Mouse (Mus musculus) MEL (cell line): Measurements from ENCODE around the gene Rpl19.

Source experiments
- CTCF ChIP-seq, 3 experiments: IDR thresholded peaks in 2 of 3; conservative IDR thresholded peaks in 1 of 3; 2 replicates each; pipeline ENCODE4 v1.5.1; 2011 to 2012; ENCODE audit warnings: low read length in 3 of 3, low read depth in 2 of 3, mild to moderate bottlenecking in 2 of 3, improper control_type of control experiment in 1 of 3, inconsistent platforms in 1 of 3, mixed read lengths in 1 of 3, moderate library complexity in 1 of 3; ENCODE audit not compliant: control insufficient read depth in 1 of 3, insufficient read depth in 1 of 3, poor library complexity in 1 of 3, severe bottlenecking in 1 of 3
- EP300 ChIP-seq, 2 experiments: IDR thresholded peaks; 2 replicates each; pipeline ENCODE4 v1.6.1; 2011; ENCODE audit warnings: improper control_type of control experiment in 2 of 2, low read length in 2 of 2, low read depth in 1 of 2, mild to moderate bottlenecking in 1 of 2
- MAFK ChIP-seq: IDR thresholded peaks from 2 replicates; pipeline ENCODE4 v1.6.1; 2011; ENCODE audit warnings: low read depth, mild to moderate bottlenecking, low read length, improper control_type of control experiment, borderline replicate concordance
- MAX ChIP-seq: IDR thresholded peaks from 2 replicates; pipeline ENCODE4 v1.6.1; 2011; ENCODE audit warnings: low read length, improper control_type of control experiment
- POLR2A ChIP-seq, 2 experiments: IDR thresholded peaks; 2 replicates each; pipeline ENCODE4 v1.6.1; 2011 to 2012; ENCODE audit warnings: low read length in 2 of 2, mild to moderate bottlenecking in 2 of 2, control low read depth in 1 of 2, improper control_type of control experiment in 1 of 2, low read depth in 1 of 2, moderate library complexity in 1 of 2; ENCODE audit not compliant: control insufficient read depth in 1 of 2, insufficient read depth in 1 of 2, poor library complexity in 1 of 2

DNA sequence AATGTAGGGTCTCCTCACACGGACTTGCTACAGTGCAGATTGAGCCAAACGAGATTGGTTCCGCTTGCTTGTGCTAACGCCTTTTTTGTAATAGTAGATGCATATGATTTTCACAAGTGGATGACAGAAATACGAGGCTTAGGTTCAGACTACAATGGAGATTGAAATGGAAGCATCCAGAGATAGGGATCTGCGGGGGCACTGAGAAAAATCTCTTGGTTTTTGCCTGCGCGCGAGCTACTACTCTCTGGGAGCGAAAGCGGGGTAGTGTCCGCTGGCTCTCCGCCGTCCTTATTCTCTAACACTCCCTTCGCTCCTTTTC is 301 bp upstream of the Rpl19 start:
- TF ChIP-seq POLR2A (IDR thresholded peaks at IDR 0.05; ENCODE audit: control insufficient read depth in 1 of 2, insufficient read depth in 1 of 2, low read depth in 1 of 2, low read length in 2 of 2, poor library complexity in 1 of 2) (no peak; a peak in 1 of 4 replicates), MAX (no peak), EP300 (IDR thresholded peaks at IDR 0.05; ENCODE audit: low read depth in 1 of 2, low read length in 2 of 2) (no peak), CTCF (IDR thresholded peaks at IDR 0.05 in 2 of 3, conservative IDR thresholded peaks at IDR 0.05 in 1 of 3; ENCODE audit: control insufficient read depth in 1 of 3, insufficient read depth in 1 of 3, low read depth in 2 of 3, low read length in 3 of 3, poor library complexity in 1 of 3, severe bottlenecking in 1 of 3) (no peak), MAFK (no peak)
